Mouse (Mus musculus) thymus, postnatal 14 days (tissue): ENCODE measurements around the gene Fen1.
A peak's percentile ranks its signal among the peaks of the same experiment; 100 is the strongest.

Experiments used
- DNase-seq: peaks from one replicate; pipeline ENCODE4 v3.0.0; 2021

Fen1 gene

GRCm38 (mm10) chr19:10203848-10204615 lies at the start of gene Fen1, which contains the start of gene Tmem258:
Gene Fen1 (minus strand): TSS chr19:10204169.
Gene Tmem258 (plus strand): TSS chr19:10204014.
- peak; percentile 88 for DNase-seq

GRCm38 (mm10) chr19:10248128-10248527 lies 44.2 kb upstream of the Fen1 start:
- DNase-seq, result no peak

GRCm38 (mm10) chr19:10247165-10247564 lies 43.2 kb upstream of the Fen1 start:
- DNase-seq, result no peak

GRCm38 (mm10) chr19:10244183-10244582 lies 40.2 kb upstream of the Fen1 start:
- peak; percentile 46 for DNase-seq

- DNase-seq, result no peak
Measured at GRCm38 (mm10) chr19:10242916-10243315, 38.9 kb upstream of the Fen1 start.

GRCm38 (mm10) chr19:10240654-10241305 lies 36.8 kb upstream of the Fen1 start, which contains the start of gene Myrf:
Gene Myrf (minus strand): TSS chr19:10240748.
- peak; percentile 71 for DNase-seq

GRCm38 (mm10) chr19:10239975-10240653 lies 36.1 kb upstream of the Fen1 start:
- DNase-seq, result no peak

GRCm38 (mm10) chr19:10239419-10239818 lies 35.5 kb upstream of the Fen1 start:
- no peak for DNase-seq

- DNase-seq, result no peak
Measured at GRCm38 (mm10) chr19:10238477-10238876, 34.5 kb upstream of the Fen1 start.

GRCm38 (mm10) chr19:10235784-10236565 lies 32.0 kb upstream of the Fen1 start:
- no peak for DNase-seq

GRCm38 (mm10) chr19:10232327-10233017 lies 28.5 kb upstream of the Fen1 start:
- no peak for DNase-seq

- no peak for DNase-seq
Measured at GRCm38 (mm10) chr19:10231871-10232270, 27.9 kb upstream of the Fen1 start.

- no peak for DNase-seq
Measured at GRCm38 (mm10) chr19:10231016-10231415, 27.0 kb upstream of the Fen1 start.

- DNase-seq, result no peak
Measured at GRCm38 (mm10) chr19:10225767-10226166, 21.8 kb upstream of the Fen1 start.

- DNase-seq, result no peak
Measured at GRCm38 (mm10) chr19:10224637-10225453, 20.9 kb upstream of the Fen1 start.

- DNase-seq, result no peak
Measured at GRCm38 (mm10) chr19:10223561-10223960, 19.6 kb upstream of the Fen1 start.

GRCm38 (mm10) chr19:10222656-10223055 lies 18.7 kb upstream of the Fen1 start:
- no peak for DNase-seq

- no peak for DNase-seq
Measured at GRCm38 (mm10) chr19:10221585-10221984, 17.6 kb upstream of the Fen1 start.

- no peak for DNase-seq
Measured at GRCm38 (mm10) chr19:10219593-10219992, 15.6 kb upstream of the Fen1 start.

- peak; percentile 50 for DNase-seq
Measured at GRCm38 (mm10) chr19:10219108-10219507, 15.1 kb upstream of the Fen1 start.

- no peak for DNase-seq
Measured at GRCm38 (mm10) chr19:10216101-10216500, 12.1 kb upstream of the Fen1 start.
